Mouse (Mus musculus): ENCODE measurements around the gene Slc16a3. TPM values are rescaled to one million over a fixed set of nuclear protein-coding genes. Genes with fewer than 3 reads are reported as not detected.

Slc16a3 gene
- polyA plus RNA-seq, 1 experiment from 2014 or later, result 14.0 TPM

- WGBS, result 94% methylated on average over 13 of the region's 13 CpGs
- H3K36me3 ChIP-seq, result peaks cover 95% of the 10 kb centered on the region
Observed at GRCm38 (mm10) chr11:120962050-120962771, 13.9 kb downstream of the Slc16a3 start.

GRCm38 (mm10) chr11:120962909-120963308 lies 14.6 kb downstream of the Slc16a3 start:
- 94% methylated on average over 7 of the region's 7 CpGs for WGBS
- Histone ChIP-seq H3K36me3 (peaks cover 95% of the 10 kb centered on the region), H3K27me3 (no peaks in the 10 kb centered on the region), H3K9ac (replicated peaks) (no peak overlapping the region), H3K9me3 (no peaks in the 10 kb centered on the region), H3K27ac (no peak overlapping the region), H3K4me1 (replicated peaks) (peaks cover 7% of the 10 kb centered on the region; the same call in 1 of the 2 replicates), H3K4me2 (replicated peaks) (no peak overlapping the region), H3K4me3 (replicated peaks) (no peak overlapping the region)
- no peak for ATAC-seq

More at GRCm38 (mm10) chr11:120962050-120962771, 13.9 kb downstream of the Slc16a3 start:
- H3K27me3 ChIP-seq, result no peaks in the 10 kb centered on the region
- no peak overlapping the region for H3K4me3 ChIP-seq (replicated peaks)
- H3K27ac ChIP-seq, result no peak overlapping the region
- H3K9me3 ChIP-seq, result no peaks in the 10 kb centered on the region
- H3K4me2 ChIP-seq (replicated peaks), result no peak overlapping the region
- peaks cover 7% of the 10 kb centered on the region; the same call in 1 of the 2 replicates for H3K4me1 ChIP-seq (replicated peaks)
- no peak for ATAC-seq
- no peak overlapping the region for H3K9ac ChIP-seq (replicated peaks)

- ATAC-seq, result no peak
- H3K4me1 ChIP-seq (replicated peaks), result peaks cover 7% of the 10 kb centered on the region; the same call in 1 of the 2 replicates
- H3K27me3 ChIP-seq, result no peaks in the 10 kb centered on the region
- 78% methylated on average over 10 of the region's 10 CpGs for WGBS
- H3K9me3 ChIP-seq, result no peaks in the 10 kb centered on the region
- H3K4me3 ChIP-seq (replicated peaks), result no peak overlapping the region
- no peak overlapping the region for H3K4me2 ChIP-seq (replicated peaks)
- H3K27ac ChIP-seq, result no peak overlapping the region
- peaks cover 95% of the 10 kb centered on the region for H3K36me3 ChIP-seq
- no peak overlapping the region for H3K9ac ChIP-seq (replicated peaks)
Observed at GRCm38 (mm10) chr11:120964195-120965157, 16.2 kb downstream of the Slc16a3 start.

- Histone ChIP-seq H3K36me3 (peaks cover 100% of the 10 kb centered on the region), H3K4me3 (replicated peaks) (no peak overlapping the region), H3K27ac (no peak overlapping the region), H3K4me2 (replicated peaks) (no peak overlapping the region), H3K4me1 (replicated peaks) (peaks cover 7% of the 10 kb centered on the region; the same call in 1 of the 2 replicates), H3K9ac (replicated peaks) (no peak overlapping the region), H3K9me3 (no peaks in the 10 kb centered on the region), H3K27me3 (no peaks in the 10 kb centered on the region)
- WGBS, result 93% methylated on average over 4 of the region's 4 CpGs
- ATAC-seq, result no peak
Observed at GRCm38 (mm10) chr11:120965587-120965986, 17.3 kb downstream of the Slc16a3 start.

GRCm38 (mm10) chr11:120969742-120970141 lies 21.5 kb downstream of the Slc16a3 start:
- no peak for ATAC-seq
- Histone ChIP-seq H3K27me3 (no peaks in the 10 kb centered on the region), H3K4me1 (replicated peaks) (peaks cover 3% of the 10 kb centered on the region; the same call in 1 of the 2 replicates), H3K9me3 (no peaks in the 10 kb centered on the region), H3K27ac (no peak overlapping the region), H3K36me3 (peaks cover 100% of the 10 kb centered on the region), H3K4me2 (replicated peaks) (no peak overlapping the region), H3K4me3 (replicated peaks) (no peak overlapping the region), H3K9ac (replicated peaks) (no peak overlapping the region)
- 91% methylated on average over 5 of the region's 5 CpGs for WGBS

- no peaks in the 10 kb centered on the region for H3K9me3 ChIP-seq
- H3K36me3 ChIP-seq, result peaks cover 94% of the 10 kb centered on the region
- no peak overlapping the region for H3K9ac ChIP-seq (replicated peaks)
- H3K27me3 ChIP-seq, result no peaks in the 10 kb centered on the region
- H3K4me1 ChIP-seq (replicated peaks), result no peaks in the 10 kb centered on the region
- no peak overlapping the region for H3K4me3 ChIP-seq (replicated peaks)
- H3K27ac ChIP-seq, result no peak overlapping the region
- 97% methylated on average over 5 of the region's 5 CpGs for WGBS
- no peak overlapping the region for H3K4me2 ChIP-seq (replicated peaks)
- ATAC-seq, result no peak
Observed at GRCm38 (mm10) chr11:120971237-120971636, 23.0 kb downstream of the Slc16a3 start.

- Histone ChIP-seq H3K9ac (replicated peaks) (no peak overlapping the region), H3K9me3 (no peaks in the 10 kb centered on the region), H3K27ac (no peak overlapping the region), H3K4me3 (replicated peaks) (no peak overlapping the region), H3K4me1 (replicated peaks) (no peaks in the 10 kb centered on the region), H3K4me2 (replicated peaks) (no peak overlapping the region), H3K36me3 (peaks cover 83% of the 10 kb centered on the region), H3K27me3 (no peaks in the 10 kb centered on the region)
- no peak for ATAC-seq
- WGBS, result 91% methylated on average over 6 of the region's 6 CpGs
Observed at GRCm38 (mm10) chr11:120973318-120973717, 25.0 kb downstream of the Slc16a3 start.

GRCm38 (mm10) chr11:120979711-120980426 lies 31.6 kb downstream of the Slc16a3 start:
- Histone ChIP-seq H3K4me3 (replicated peaks) (no peak overlapping the region), H3K27ac (no peak overlapping the region), H3K4me1 (replicated peaks) (no peaks in the 10 kb centered on the region), H3K4me2 (replicated peaks) (no peak overlapping the region), H3K9ac (replicated peaks) (no peak overlapping the region), H3K27me3 (no peaks in the 10 kb centered on the region), H3K9me3 (no peaks in the 10 kb centered on the region), H3K36me3 (peaks cover 70% of the 10 kb centered on the region)
- ATAC-seq, result no peak
- WGBS, result 90% methylated on average over 8 of the region's 8 CpGs

- no peak overlapping the region for H3K27ac ChIP-seq
- no peaks in the 10 kb centered on the region for H3K9me3 ChIP-seq
- H3K27me3 ChIP-seq, result no peaks in the 10 kb centered on the region
- H3K4me2 ChIP-seq (replicated peaks), result no peak overlapping the region
- ATAC-seq, result no peak
- no peak overlapping the region for H3K4me3 ChIP-seq (replicated peaks)
- H3K9ac ChIP-seq (replicated peaks), result no peak overlapping the region
- 0 out of 2 replicates have a peak, but pooled peaks cover 2% of the 10 kb centered on the region for H3K4me1 ChIP-seq (replicated peaks)
- WGBS, result 90% methylated on average over 9 of the region's 9 CpGs
- peaks cover 67% of the 10 kb centered on the region for H3K36me3 ChIP-seq
Observed at GRCm38 (mm10) chr11:120980427-120981035, 32.3 kb downstream of the Slc16a3 start.

- Histone ChIP-seq H3K4me2 (replicated peaks) (no peak overlapping the region), H3K4me1 (replicated peaks) (peaks cover 9% of the 10 kb centered on the region; the same call in 1 of the 2 replicates), H3K27me3 (no peaks in the 10 kb centered on the region), H3K27ac (no peak overlapping the region), H3K9me3 (no peaks in the 10 kb centered on the region), H3K9ac (replicated peaks) (no peak overlapping the region), H3K36me3 (peaks cover 76% of the 10 kb centered on the region), H3K4me3 (replicated peaks) (no peak overlapping the region)
- 91% methylated on average over 4 of the region's 4 CpGs for WGBS
- ATAC-seq, result no peak
Observed at GRCm38 (mm10) chr11:120981661-120982060, 33.4 kb downstream of the Slc16a3 start.

GRCm38 (mm10) chr11:120982459-120982858 lies 34.2 kb downstream of the Slc16a3 start:
- H3K36me3 ChIP-seq, result peaks cover 71% of the 10 kb centered on the region
- H3K27ac ChIP-seq, result no peak overlapping the region
- no peak overlapping the region for H3K4me3 ChIP-seq (replicated peaks)
- H3K27me3 ChIP-seq, result no peaks in the 10 kb centered on the region
- H3K4me1 ChIP-seq (replicated peaks), result peaks cover 17% of the 10 kb centered on the region
- H3K9ac ChIP-seq (replicated peaks), result no peak overlapping the region
- ATAC-seq, result no peak
- no peak overlapping the region for H3K4me2 ChIP-seq (replicated peaks)
- H3K9me3 ChIP-seq, result no peaks in the 10 kb centered on the region
